Mouse (Mus musculus) mature B cell (primary cell): ENCODE results near the gene Smg7.
"Not testable (repeated sequence)": the region's sequence is repeated elsewhere in the genome, so short reads cannot be mapped to it uniquely, and the experiment has no call there.

Experiments used
- in situ Hi-C: fragments of 300-500 bp; cut with MboI; formaldehyde crosslinking; loops from 2 replicates; pipeline ENCODE4 v1.14.3; 2019

The Smg7 gene

DNA sequence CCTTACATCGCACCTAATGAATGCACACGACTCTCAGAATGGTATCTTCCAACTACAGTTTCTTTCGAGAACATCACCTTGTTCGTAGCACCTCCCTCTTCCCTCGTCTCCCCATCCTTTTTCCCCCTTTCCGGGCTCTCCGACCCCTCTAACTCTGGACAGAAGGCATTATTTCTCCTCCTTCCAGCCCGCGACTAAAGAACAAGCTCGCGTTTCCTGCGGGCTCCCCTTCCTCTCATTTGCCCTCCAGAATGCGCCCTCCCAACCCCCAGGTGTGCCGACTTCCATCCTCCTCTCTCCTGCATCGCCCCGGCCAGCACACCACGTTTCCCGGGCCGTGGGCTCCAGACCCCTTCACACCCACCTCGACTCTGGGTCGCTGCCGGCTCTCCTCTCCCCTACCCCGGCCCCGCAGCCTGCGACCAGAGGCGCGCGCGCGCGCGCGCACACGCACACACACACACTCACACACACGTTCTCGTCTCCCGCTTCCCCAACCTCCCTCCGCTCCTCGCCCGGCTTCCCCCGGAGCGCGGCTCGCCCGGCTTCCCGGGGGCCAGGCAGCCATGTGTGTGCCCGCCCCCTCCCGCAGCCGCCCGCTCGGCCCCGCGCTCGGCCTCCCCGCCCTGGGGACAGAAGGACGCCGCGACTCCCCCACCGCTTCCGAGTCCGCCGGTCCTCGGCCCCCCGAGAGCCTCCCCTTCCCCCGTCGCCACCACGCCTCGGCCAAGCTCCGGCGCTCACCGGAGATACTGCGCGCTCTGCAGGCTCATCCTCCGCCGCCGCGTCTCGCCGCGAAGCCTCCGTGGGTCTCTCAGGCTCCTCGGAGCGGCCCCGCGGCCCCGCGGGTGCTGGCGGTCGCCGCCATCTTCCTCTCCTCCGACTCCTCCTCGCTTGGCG, at the start of gene Smg7:
Smg7 (minus strand) TSS at position 882 of the 900 bp plus-strand sequence.
- in situ Hi-C loops: loop anchor here (10.0 kb wide), 1 partner anchor 107 kb away; no protein-coding TSS in a partner anchor

DNA sequence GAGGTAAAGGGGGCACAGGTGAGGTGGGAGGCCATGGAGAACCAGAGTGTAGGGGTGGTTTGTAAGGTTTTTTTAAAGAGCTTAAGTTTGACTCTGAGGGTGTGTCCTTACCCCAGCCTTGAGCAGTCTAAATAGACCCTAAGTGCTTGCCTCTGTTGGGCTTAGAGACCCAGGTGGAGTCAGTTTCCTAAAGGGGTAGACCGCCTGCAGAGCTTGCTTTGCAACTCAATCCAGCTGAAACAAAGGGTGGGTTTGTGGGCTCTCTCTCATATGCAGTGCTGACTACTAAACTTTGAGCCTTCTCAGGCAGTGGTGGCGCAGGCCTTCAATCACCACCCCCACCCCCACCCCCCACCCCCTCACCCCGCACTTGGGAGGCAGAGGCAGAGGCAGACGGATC, 40.5 kb upstream of the Smg7 start:
- in situ Hi-C loops: no loop called here

DNA sequence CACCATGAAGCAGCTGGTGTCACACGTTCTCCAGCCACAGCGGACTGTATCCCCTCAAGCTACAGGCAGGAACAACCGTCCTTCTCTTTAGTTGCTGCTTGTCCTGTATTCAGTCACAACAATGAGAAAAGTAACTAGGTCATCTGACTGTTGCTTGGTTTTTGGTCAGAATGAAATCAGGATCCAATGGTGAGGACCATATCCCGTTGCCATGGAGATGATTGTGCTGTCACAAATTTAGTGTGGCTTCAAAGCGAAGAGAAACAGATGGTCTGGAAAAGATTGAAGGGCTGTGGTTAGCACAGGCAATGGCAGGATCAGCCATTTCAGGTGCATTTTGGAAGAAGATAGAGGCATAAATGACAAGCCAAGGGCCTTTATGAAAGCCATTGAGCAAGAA, 33.9 kb upstream of the Smg7 start:
- in situ Hi-C loops: no loop called here

DNA sequence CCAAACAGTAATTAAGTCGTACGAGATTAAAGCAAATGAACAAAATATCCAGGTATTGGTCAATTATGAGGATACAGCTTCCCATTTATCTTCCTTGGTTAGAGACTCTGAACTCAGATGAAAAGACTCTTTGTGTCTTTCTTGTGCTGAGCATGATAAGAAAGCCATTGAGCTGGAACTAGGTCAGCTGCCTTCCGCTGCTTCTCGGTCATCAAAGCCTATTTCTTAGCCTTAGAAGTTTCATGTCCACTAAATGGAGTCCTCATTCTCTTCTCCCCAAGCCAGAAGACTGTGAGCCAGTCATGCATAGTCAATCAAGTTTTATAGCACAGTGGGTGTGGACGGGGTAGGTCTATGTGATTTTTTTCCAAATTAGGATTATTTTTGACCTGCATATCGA, 33.0 kb upstream of the Smg7 start:
- in situ Hi-C loops: no loop called here

GRCm38 (mm10) chr1:152933962-152934361, 31.5 kb upstream of the Smg7 start:
- in situ Hi-C loops: no loop called here

DNA sequence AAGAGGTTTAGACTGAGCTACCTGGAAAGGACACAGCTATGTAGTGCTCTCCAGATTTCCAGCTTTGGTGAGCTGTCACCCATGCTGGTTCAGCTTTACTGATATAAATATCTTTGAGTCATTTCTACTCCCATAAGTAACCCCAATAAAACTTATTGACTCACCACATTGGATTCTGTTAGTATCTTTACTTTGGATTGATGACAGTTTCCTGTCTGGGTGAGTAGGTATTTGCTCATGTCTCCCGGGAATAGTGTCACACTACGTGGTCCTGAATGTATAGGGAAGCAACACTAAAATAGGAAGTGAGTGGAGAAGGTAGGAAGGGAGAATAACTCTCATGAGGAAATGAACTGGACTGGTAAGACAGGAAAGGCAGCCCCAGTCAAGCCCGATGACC, 19.3 kb upstream of the Smg7 start:
- in situ Hi-C loops: no loop called here

DNA sequence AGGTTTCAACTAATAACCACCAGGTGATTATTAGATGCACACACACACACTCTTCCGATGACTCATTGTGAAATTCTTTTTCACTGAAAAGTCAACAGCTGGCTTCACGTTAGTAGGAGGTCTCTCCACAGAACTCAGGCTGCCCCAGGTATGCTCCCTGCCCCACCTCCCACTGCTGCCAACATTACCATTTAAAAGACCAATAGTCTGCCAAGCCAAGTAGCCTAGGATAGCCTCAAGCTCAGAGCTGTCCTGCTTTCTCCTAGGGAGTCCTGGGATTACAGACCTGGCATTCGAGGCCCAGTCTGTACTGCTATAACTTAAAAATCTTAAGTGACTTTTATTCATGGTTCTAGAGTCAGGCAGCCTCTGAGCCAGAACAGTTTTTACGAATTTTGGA, 15.2 kb upstream of the Smg7 start:
- in situ Hi-C loops: no loop called here

DNA sequence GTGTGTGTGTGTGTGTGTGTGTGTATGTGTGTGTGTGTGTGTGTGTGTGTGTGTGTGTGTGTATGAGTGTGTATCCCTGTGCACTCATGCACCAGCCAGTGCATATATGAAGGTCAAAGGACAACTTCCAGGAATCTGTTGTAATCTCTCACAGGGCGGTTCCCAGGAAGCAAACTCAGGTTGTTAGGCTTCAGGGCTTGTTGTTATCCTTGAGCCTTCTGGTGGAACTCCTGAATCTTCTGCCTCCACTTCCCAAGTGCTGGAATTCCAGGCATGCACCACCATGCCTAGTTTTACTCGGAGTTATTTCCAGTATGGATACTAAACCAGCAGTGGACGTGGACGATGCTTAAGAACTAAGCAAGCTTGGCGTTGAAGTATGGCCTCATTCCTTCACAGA, 14.5 kb upstream of the Smg7 start:
- in situ Hi-C loops: no loop called here

GRCm38 (mm10) chr1:152915766-152916165, 13.3 kb upstream of the Smg7 start:
- in situ Hi-C loops: no loop called here

DNA sequence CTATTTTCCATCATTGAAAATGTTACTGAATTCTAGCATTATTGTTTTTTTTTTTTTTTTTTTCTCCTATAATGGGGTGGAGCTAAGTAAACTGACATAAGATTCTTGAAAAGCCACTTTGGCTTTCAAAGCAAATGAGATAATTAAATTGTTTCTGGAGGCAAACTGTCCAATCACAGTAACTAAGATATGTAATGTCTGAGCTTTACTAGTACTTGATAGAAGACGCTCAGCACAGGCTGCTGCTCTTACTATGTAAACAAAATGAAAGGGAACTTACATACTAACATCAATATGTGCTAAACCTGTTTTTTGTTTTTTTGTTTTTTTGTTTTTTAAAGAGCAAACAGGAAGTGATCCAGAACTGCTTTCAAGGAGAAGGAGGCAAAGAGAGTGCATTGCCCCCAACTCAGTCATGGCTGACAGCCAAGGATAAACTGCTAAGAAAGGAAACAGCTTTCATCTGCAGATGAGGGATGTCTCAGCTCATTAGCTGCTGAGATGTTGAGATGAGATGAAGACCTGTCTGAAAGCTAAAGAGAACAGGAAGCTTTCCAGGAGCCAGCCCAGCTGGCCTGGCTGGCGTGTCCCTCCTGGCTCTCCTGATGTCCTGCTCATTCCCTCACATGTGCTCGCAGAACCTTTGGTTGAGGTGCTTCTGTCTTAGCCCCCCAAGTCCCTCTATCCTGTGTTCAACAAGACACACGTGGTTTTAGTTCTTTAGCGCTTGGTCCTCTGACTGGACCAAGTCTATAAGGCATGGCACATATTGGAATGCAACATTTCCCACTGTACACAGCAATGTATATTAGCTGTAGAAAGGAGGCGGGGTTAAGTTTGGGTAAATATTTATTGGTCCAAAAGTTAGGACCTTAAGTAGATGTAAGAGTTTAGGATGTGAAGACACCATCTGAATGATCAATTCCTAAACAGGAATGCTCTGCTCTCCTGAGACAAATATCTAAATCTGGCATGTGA, 11.3 kb upstream of the Smg7 start:
- in situ Hi-C loops: no loop called here

DNA sequence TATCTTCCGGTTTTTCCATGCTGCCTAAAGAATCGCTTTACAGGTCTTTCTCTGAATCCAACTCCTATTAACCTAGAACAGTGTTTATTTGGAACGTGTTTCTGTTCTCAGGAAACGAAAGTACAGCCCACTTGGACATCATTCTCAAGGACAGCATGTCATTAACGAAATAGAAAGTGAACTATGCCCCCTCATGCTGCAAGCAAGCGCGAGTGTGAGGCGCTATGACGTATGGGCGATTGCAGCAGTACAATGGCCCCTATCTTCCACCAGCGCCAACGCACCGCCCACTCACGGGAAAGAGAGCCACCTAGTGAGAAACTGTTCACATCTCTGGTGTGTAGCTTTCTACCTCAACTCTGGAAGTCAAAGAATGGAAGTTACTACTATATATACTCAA, 2.0 kb upstream of the Smg7 start:
- in situ Hi-C loops: loop anchor here (10.0 kb wide), 1 partner anchor 110 kb away; no protein-coding TSS in a partner anchor

GRCm38 (mm10) chr1:152903591-152904135, 1.2 kb upstream of the Smg7 start:
- in situ Hi-C loops: loop anchor here (10.0 kb wide), 1 partner anchor 109 kb away; no protein-coding TSS in a partner anchor

- in situ Hi-C loops: loop anchor here (10.0 kb wide), 1 partner anchor 108 kb away; no protein-coding TSS in a partner anchor
These were observed 445 bp upstream of the Smg7 start for GRCm38 (mm10) chr1:152902665-152903516.

- in situ Hi-C loops: loop anchor here (10.0 kb wide), 1 partner anchor 107 kb away; no protein-coding TSS in a partner anchor
These were observed 1.1 kb downstream of the Smg7 start for GRCm38 (mm10) chr1:152901419-152901764.

GRCm38 (mm10) chr1:152888086-152888485, 14.4 kb downstream of the Smg7 start:
- in situ Hi-C loops: not testable (repeated sequence)

DNA sequence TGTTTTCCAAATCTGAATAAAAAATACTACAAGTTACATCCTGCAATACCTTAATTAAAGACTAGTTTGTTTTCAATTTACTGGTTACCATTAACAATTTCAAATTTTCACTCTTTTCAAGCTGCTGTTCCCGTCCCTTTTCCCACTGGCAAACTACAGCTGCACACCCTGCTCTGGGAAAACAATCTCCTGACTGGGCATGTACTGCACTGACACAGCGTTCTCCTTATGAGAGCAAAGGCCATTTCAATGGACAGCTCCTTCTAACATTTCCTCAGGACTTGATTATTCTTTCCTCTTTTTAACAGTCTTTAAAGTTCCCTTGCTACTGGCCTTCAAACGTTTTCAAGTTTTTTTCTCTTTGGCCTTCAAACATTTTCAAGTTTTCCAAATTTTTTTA, 31.4 kb downstream of the Smg7 start:
- in situ Hi-C loops: no loop called here

DNA sequence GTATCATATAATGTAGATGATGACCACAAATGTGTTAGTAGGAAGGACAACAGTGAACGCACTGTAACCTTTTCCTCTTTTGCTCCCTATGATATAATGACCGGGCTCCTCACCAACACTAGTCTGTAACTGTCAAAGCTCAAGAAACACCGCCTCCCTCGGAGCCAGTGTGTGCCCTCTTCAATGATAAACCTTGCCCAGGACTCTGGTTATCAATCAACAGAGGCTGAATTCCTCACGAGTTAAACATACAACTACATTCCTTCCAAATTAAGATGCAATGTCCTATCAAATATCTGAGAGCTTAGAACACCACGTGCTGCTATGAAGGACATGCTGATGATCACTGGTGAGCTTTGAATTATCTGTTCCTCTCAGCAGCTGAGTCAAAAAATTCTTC, 32.5 kb downstream of the Smg7 start:
- in situ Hi-C loops: no loop called here

DNA sequence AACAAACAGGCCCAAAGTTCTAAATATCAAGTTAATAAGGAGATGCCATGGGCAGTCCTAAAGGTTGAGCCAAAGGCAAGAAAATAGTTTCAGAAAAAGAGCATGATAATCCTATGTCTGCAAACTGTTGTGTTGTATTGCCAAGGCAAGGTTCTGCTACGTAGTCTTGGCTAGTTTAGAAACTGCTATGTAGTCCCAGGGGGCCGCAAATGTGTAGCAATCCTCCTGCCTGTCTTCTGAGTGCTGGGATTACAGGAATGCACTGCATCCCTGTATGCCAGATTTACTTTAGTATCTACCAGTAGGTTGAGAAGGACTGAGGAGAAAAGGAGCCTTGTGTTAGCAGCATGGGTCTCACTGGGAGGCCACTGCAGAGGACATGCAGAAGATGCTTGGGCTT, 55.6 kb downstream of the Smg7 start:
- in situ Hi-C loops: no loop called here

GRCm38 (mm10) chr1:152845211-152845730, 57.2 kb downstream of the Smg7 start:
- in situ Hi-C loops: no loop called here

- in situ Hi-C loops: no loop called here
These were observed 57.8 kb downstream of the Smg7 start for GRCm38 (mm10) chr1:152844634-152845033.

GRCm38 (mm10) chr1:152841057-152841456, 61.4 kb downstream of the Smg7 start:
- in situ Hi-C loops: no loop called here
